Mouse (Mus musculus) heart, postnatal 4 days (tissue): ENCODE results near the gene Mblac1. TPM values are rescaled to one million over a fixed set of nuclear protein-coding genes. Genes with fewer than 3 reads are reported as not detected.
"Not testable (repeated sequence)": the region's sequence is repeated elsewhere in the genome, so short reads cannot be mapped to it uniquely, and the experiment has no call there.

ENCODE experiments used
- DNase-seq: peaks from one replicate; pipeline ENCODE4 v3.0.0; 2021
- microRNA-seq, 2 experiments: library from miRNA; unstranded; fragments of <30 nt; microRNA quantifications; one replicate each; pipeline ENCODE4 v1.2.0; 2021 to 2022
- total RNA-seq, 2 experiments: library from RNA; stranded (reverse); gene quantifications; 2 replicates each; pipeline ENCODE4 v1.2.3; 2021

Gene Mblac1
- total RNA-seq, 2 experiments from 2014 or later: 4.3 to 4.6 TPM

DNA sequence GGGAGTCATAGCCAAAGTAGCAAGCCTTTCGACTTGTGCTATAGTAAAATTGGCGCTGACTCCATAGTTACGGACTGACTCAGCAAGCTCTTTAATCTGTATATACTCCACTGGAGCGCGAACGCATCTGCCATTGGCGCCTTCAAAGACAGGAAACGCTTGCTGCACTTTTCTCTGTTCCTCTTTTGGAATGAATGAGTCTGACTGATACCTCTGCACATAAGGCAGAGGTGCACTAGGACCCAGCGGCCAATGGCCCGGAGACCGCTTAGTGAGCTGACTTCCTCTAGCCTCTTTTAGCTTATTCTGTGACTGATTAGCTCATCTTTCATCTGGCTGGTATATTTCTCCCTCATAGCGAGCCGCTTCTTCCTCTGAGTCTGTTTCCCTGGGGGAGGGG, 22.5 kb downstream of the Mblac1 start:
- DNase-seq: not testable (repeated sequence)

DNA sequence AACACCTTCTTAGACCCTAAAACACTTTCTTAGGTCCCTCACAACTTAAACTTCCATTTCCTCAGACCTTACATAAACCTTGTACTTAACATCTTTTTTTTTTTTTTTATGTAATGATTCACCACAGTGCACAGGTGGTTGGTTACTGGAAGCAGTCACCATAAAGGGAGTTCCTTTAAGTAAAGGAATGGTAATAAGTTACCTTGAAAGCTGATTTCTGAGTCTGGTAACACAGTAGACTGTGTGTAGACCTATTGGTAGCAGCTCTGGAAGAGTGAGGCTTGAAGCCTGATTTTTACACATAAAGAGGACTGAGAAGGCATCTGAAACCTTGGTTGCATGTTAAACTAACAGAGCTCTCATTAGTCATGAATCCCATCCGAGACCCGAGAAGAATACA, 25.8 kb downstream of the Mblac1 start:
- DNase-seq: no peak

DNA sequence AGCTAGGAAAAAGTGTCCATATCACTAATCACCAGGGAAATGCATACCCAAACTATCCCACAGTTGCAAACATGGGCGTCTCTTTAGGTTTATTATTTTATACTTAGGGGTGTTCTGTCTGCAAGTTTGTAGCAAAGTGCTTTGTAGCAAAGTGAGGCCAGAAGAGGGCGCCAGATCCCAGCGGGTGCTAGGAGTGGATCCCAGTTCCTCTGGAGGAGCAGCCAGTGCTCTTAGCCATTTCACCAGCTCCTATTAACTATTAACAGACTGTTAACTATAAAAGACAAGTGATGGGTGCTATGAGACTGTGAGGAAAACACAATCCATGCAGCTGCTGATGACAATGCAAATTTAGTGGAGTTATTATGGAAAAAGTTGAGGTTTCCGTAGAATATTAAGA, 28.0 kb downstream of the Mblac1 start:
- DNase-seq: peak; percentile 90

DNA sequence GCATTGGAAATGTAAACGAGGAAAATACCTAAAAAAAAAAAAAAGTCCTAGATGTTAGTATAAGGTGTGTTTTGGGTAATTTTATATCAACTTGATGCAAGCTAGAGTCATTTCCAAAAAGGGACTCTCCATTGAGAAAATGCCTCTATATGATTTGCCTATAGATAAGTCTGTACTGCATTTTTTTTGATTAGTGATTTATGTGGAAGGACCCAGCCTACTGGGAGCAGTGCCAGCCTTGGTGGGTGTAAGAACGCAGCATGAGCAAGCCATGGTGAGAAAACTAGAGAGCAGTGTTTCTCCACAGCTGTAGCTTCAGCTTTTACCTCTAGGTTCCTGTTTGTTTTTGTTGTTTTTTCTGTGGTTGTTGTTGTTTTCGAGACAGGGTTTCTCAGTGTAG, 29.2 kb downstream of the Mblac1 start:
- DNase-seq: no peak

DNA sequence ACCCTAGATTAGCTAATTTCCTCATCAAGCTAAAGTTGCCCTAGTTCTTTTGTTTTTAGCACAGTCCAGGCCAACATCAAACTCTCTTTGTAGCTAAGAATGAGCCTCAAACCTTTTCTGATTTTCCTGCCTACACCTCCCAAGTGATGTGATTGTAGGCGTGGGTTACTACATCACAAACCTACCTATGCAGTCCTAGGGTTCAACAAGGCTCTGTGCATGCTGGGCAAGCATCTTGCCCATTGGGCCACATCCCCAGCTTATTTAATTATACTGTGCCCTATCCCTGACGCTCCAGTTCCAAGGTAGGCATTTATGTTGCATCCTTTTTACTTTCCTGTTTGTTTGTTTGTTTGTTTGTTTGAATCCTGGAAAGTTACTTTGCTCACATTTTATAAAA, 31.6 kb downstream of the Mblac1 start, which contains the start of gene Nxpe5:
TSS of gene Nxpe5 (plus strand) at position 199 of the 400 bp plus-strand sequence.
- no peak for DNase-seq

DNA sequence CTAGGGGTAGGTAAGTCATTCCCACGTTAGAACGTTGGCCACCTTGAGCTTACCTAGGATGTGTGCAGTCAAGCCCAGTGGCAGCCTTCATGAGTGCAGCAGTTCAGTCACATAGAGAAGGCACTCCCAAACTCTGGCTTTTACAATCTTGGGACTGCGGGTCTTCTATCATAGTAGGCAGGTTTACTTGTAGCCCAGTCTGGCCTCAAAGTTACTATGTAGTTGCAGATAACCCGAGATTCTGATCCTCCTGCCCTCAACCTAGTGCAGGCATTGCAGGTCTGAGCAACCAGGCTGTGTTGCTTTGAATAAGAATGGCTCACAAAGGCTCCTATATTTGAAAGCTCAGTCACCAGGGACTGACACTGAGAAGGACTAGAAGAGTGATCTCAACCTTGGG, 32.4 kb downstream of the Mblac1 start:
- DNase-seq: no peak

DNA sequence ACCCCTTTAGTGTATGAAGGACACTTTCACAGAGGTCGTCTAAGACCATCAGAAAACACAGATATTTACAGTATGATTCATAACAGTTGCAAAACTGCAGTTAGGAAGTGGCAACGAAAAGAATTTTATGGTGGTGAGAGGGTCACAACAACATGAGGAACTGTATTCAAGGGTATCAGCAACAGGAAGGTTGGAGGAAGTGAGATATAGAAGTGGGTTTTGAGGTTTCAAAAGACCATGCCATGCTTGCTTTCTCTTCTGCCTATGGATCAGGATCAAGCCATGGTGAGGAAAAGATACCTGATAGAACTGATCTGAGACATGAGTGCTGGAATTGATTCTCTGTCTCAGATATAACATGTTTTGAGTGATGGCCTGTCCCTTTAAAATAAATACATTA, 33.3 kb downstream of the Mblac1 start:
- no peak for DNase-seq

DNA sequence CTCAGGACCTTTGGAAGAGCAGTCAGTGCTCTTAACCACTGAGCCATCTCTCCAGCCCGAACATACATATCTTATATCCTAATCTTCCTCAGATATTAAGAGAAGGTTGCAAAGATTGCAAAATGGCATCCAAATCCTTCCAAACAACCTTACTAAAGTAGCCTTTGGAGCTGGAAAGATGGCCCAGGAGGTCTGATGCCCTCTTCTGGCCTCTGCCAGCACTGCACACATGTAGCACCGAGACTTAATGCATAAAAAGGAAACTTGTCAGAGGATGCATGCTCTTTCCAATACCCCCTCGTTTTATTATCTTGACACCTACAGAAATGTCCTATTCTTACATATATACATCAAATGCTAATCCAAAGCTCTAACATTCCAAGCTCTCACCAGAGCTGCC, 33.9 kb downstream of the Mblac1 start:
- DNase-seq: peak; percentile 40

DNA sequence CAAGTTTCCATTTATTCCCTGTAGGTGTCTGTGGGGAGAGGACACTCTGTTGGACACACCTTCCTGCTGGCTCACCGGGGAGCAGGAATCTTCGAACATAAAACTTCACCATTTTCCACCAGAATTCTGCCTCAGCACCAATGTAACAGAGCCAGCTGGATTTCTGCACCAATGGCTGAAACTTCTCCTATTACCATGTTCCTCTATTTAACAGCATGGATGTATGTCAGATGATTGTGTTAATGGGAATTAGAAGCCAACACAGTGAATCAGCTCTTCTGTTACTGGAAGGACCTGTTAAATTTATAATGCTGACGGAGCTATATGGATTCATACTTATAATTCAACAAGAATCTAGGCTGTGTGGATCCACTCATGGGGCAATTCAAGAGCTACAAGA, 35.4 kb downstream of the Mblac1 start:
- no peak for DNase-seq

DNA sequence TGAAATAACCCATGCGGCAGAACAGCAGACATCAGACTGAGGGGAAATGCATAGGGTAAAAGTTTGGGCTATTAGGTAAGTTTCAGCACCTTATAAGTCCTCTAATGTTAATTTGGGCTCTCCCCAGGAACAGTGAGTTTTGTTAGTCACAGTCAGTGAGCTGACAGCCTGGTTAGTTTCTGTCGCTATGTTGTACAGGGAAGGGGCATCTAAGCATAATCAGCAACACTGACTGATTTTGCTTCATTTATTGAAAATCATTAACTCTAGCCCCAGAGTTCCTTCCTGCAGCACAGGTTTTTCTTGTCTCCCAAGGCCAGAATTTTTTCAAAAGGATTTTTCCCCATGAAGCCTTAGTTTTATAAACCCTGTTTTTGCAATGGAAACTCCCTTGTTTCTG, 39.7 kb downstream of the Mblac1 start:
- no peak for DNase-seq

DNA sequence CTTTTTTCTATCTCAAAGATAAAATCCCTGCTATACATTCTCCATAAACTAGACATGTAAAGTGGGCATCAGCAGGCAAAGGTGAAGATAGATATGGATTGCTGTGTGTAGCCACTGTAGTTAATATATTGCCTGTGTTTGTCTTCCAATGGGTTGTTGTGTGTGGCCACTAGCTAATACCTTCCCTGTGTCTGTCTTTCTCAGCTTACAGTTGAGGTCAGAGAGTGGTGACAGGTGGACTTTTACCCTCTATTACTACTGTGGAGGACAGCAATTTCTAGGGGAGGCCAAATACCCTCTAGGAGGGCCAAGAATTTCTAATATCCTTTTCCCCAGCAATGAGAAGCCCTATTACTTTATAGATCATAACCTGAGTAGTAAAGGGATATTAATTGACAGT, 40.1 kb downstream of the Mblac1 start:
- DNase-seq: no peak

DNA sequence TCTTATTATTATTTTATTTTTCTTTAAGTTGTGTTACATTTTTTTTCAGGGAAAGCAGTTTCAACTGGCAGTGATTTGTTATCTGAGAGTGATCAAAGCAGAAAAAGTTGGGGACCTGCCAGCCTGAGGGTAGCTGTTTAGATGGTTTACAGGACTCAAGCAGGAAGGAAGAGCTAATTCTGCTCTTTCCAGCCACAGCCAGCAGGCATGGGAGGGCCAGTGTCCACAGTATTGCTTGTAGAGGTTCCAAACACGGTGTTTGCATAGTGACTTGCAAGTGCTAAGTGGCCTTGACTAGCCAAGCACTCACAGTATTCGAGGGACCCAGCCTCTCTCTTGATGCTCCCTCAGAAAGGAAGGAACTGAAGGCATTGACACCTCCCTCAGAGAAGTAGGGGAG, 47.4 kb downstream of the Mblac1 start:
- DNase-seq: no peak

Small RNA genes lying within 50 kb of the gene (microRNA-seq; reads per million reads assigned to microRNA genes)
- gene Mir106b (2,226 to 2,284 reads per million in 2 experiments), gene Mir25 (503 to 863 reads per million in 2 experiments), gene Mir93 (8,183 to 8,680 reads per million in 2 experiments)

Other genes starting within 250 kb of the Mblac1 start
- under 1 TPM; 0.29 to 0.61 TPM for gene Gjc3, start 231.2 kb upstream of the Mblac1 start, total RNA-seq
- not detected for gene Azgp1, start 212.8 kb upstream of the Mblac1 start, total RNA-seq
- not detected for gene Smok3a, start 173.1 kb upstream of the Mblac1 start, total RNA-seq
- gene Smok3b, start 172.9 kb upstream of the Mblac1 start, total RNA-seq: not detected
- gene Smok3c, start 141.1 kb upstream of the Mblac1 start, total RNA-seq: not detected
- gene Zkscan1, start 109.2 kb upstream of the Mblac1 start, total RNA-seq: 10 to 100 TPM; 22.6 to 25.0 TPM
- gene Zscan21, start 77.4 kb upstream of the Mblac1 start, total RNA-seq: 10 to 100 TPM; 20.8 to 22.7 TPM
- gene Zfp113, start 38.6 kb upstream of the Mblac1 start, total RNA-seq: 10 to 100 TPM in 1 of 2 experiments, 1 to 10 TPM in 1; 7.6 to 10.6 TPM
- 100 to 1,000 TPM; 134 to 143 TPM for gene Cops6, start 33.2 kb upstream of the Mblac1 start, total RNA-seq
- gene Ap4m1, start 22.3 kb upstream of the Mblac1 start, total RNA-seq: 10 to 100 TPM; 14.0 to 16.7 TPM
- gene Mcm7, start 21.9 kb upstream of the Mblac1 start, total RNA-seq: 10 to 100 TPM; 80.5 to 86.4 TPM
- gene Taf6, start 6.9 kb upstream of the Mblac1 start, total RNA-seq: 10 to 100 TPM; 27.7 to 28.8 TPM
- 1 to 10 TPM; 8.9 to 9.4 TPM for gene Cnpy4, start 6.8 kb upstream of the Mblac1 start, total RNA-seq
- gene Nxpe5, start 31.6 kb downstream of the Mblac1 start, total RNA-seq: under 1 TPM in 1 of 2 experiments, not detected in 1; 0.14 TPM
- gene Lamtor4, start 61.2 kb downstream of the Mblac1 start, total RNA-seq: 10 to 100 TPM; 59.2 to 66.4 TPM
- gene BC037034, start 69.7 kb downstream of the Mblac1 start, total RNA-seq: 1 to 10 TPM; 7.9 to 8.2 TPM
- gene Gal3st4, start 78.5 kb downstream of the Mblac1 start, total RNA-seq: under 1 TPM; 0.36 to 0.76 TPM
- not detected for gene Gm43720, start 85.6 kb downstream of the Mblac1 start, total RNA-seq
- 1 to 10 TPM; 2.3 to 2.5 TPM for gene Gpc2, start 85.7 kb downstream of the Mblac1 start, total RNA-seq
- 1 to 10 TPM in 1 of 2 experiments, under 1 TPM in 1; 0.26 to 1.3 TPM for gene Stag3, start 85.9 kb downstream of the Mblac1 start, total RNA-seq
- not detected for gene Pvrig, start 147.6 kb downstream of the Mblac1 start, total RNA-seq
- 10 to 100 TPM; 10.1 to 12.8 TPM for gene Zfp157, start 247.2 kb downstream of the Mblac1 start, total RNA-seq